Mouse (Mus musculus): ENCODE data around the gene Golga2. TPM values are rescaled to one million over a fixed set of nuclear protein-coding genes. Genes with fewer than 3 reads are reported as not detected.
A peak's percentile ranks its signal among the peaks of the same experiment; 100 is the strongest.

Golga2 gene
- polyA plus RNA-seq, 1 experiment from 2014 or later, result 7.9 TPM

Small RNA genes lying within 50 kb of the gene (microRNA-seq; reads per million reads assigned to microRNA genes)
- gene Gm23363 (not detected), gene Mir199b (179 reads per million, percentile 59 among the genes with 10 or more reads in this experiment)

Other genes with a start within 250 kb of the Golga2 start
- 11.4 TPM in 2 replicates for gene Fam78a, start 202.5 kb upstream of the Golga2 start, polyA plus RNA-seq (2015; fragmentation: Nextera tagmentation; extraction: Ambion mirVana)
- 1.9 and 2.0 TPM in 2 replicates for gene Plpp7, start 191.9 kb upstream of the Golga2 start, polyA plus RNA-seq (2015; fragmentation: Nextera tagmentation; extraction: Ambion mirVana)
- gene Prrc2b, start 136.3 kb upstream of the Golga2 start, polyA plus RNA-seq (2015; fragmentation: Nextera tagmentation; extraction: Ambion mirVana), result 8.3 and 9.6 TPM in 2 replicates
- 11.9 and 14.9 TPM in 2 replicates for gene Pomt1, start 50.8 kb upstream of the Golga2 start, polyA plus RNA-seq (2015; fragmentation: Nextera tagmentation; extraction: Ambion mirVana)
- 24.9 and 33.4 TPM in 2 replicates for gene Uck1, start 27.2 kb upstream of the Golga2 start, polyA plus RNA-seq (2015; fragmentation: Nextera tagmentation; extraction: Ambion mirVana)
- 156 and 158 TPM in 2 replicates for gene Swi5, start 691 bp downstream of the Golga2 start, polyA plus RNA-seq (2015; fragmentation: Nextera tagmentation; extraction: Ambion mirVana)
- 17.0 and 18.0 TPM in 2 replicates for gene Ciz1, start 64.9 kb downstream of the Golga2 start, polyA plus RNA-seq (2015; fragmentation: Nextera tagmentation; extraction: Ambion mirVana)
- gene Dnm1, start 66.0 kb downstream of the Golga2 start, polyA plus RNA-seq (2015; fragmentation: Nextera tagmentation; extraction: Ambion mirVana), result 0.44 and 0.50 TPM in 2 replicates
- 25.0 and 29.0 TPM in 2 replicates for gene 1110008P14Rik, start 94.6 kb downstream of the Golga2 start, polyA plus RNA-seq (2015; fragmentation: Nextera tagmentation; extraction: Ambion mirVana)
- 185 and 214 TPM in 2 replicates for gene Lcn2, start 100.9 kb downstream of the Golga2 start, polyA plus RNA-seq (2015; fragmentation: Nextera tagmentation; extraction: Ambion mirVana)
- gene Ptges2, start 108.5 kb downstream of the Golga2 start, polyA plus RNA-seq (2015; fragmentation: Nextera tagmentation; extraction: Ambion mirVana), result 12.0 and 12.2 TPM in 2 replicates
- gene Naif1, start 163.1 kb downstream of the Golga2 start, polyA plus RNA-seq (2015; fragmentation: Nextera tagmentation; extraction: Ambion mirVana), result 2.4 TPM in 2 replicates
- gene Slc25a25, start 164.1 kb downstream of the Golga2 start, polyA plus RNA-seq (2015; fragmentation: Nextera tagmentation; extraction: Ambion mirVana), result 9.6 and 10.4 TPM in 2 replicates
- gene Fam102a, start 247.9 kb downstream of the Golga2 start, polyA plus RNA-seq (2015; fragmentation: Nextera tagmentation; extraction: Ambion mirVana), result 1.3 and 2.2 TPM in 2 replicates

Measured in liver, embryonic 15.5 days (tissue).